Mouse (Mus musculus) olfactory bulb, adult 2 months (tissue): ENCODE measurements around the gene Jakmip3.

Experiments used
- CTCF ChIP-seq: fragments of 200-500 bp; IDR thresholded peaks from 2 replicates; pipeline ENCODE4 v1.5.1; 2012; ENCODE audit warnings: low read depth, mild to moderate bottlenecking, low read length, moderate library complexity; ENCODE audit not compliant: insufficient read depth
- POLR2A ChIP-seq: fragments of 200-500 bp; IDR thresholded peaks from 2 replicates; pipeline ENCODE4 v1.6.1; 2012; ENCODE audit warnings: mild to moderate bottlenecking, low read depth, low read length, moderate library complexity; ENCODE audit not compliant: insufficient read depth

- TF ChIP-seq POLR2A (no peak), CTCF (no peak)
Observed at GRCm38 (mm10) chr7:139093124-139093523, 152.6 kb downstream of the Jakmip3 start.
